24 mouse cellular contexts compared by ENCODE assay signal in the genomic region with DNA sequence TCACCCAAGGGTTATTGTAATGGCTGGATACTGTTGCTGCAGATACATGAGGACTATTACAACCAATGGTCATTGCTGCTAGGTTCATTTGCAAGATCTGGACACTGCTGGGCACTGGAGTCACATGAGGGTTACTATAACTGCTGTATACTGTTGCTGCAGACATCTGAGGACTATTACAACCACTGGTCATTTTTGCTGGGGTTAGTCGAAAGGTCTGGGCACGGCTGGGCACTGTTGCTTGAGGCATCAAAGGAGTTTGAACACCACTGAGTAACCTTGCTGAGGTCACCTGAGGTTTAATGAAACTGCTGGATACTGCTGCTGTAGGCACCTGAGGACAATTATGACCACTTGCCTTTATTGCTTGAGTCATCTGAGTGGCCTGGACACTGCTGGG. TPM values are rescaled to one million over a fixed set of nuclear protein-coding genes. Genes with fewer than 3 reads are reported as not detected.
"Had no signal": no experiment of that assay in that cellular context is flagged by ENCODE, and none has a peak within 500 bp of the region (broad histone marks: within the 10 kb centered on the region; RNA-seq: fewer than 3 reads in every experiment).

No protein-coding gene starts in this region.

RNA-seq across cellular contexts. Expression of a gene that starts 9.4 kb away (rescaled TPM):
- polyA plus RNA-seq: heart, embryonic 10.5 days; heart, embryonic 11.5 days; hindbrain, embryonic 10.5 days; hindbrain, embryonic 11.5 days; hindbrain, embryonic 12.5 days; hindbrain, embryonic 13.5 days; hindbrain, embryonic 15.5 days; kidney, embryonic 14.5 days; kidney, embryonic 16.5 days had no signal

RNA-seq across cellular contexts. Expression of a gene that starts 41.0 kb away (rescaled TPM):
- polyA plus RNA-seq: hindbrain, embryonic 10.5 days; hindbrain, embryonic 11.5 days; hindbrain, embryonic 12.5 days; hindbrain, embryonic 13.5 days; hindbrain, postnatal 0 days had no signal

RNA-seq across cellular contexts. Expression of a gene that starts 53.9 kb away (rescaled TPM):
- polyA plus RNA-seq: heart, embryonic 10.5 days; heart, embryonic 11.5 days; heart, embryonic 12.5 days; heart, embryonic 13.5 days; heart, embryonic 14.5 days; heart, embryonic 15.5 days; heart, embryonic 16.5 days; heart, postnatal 0 days; hindbrain, embryonic 10.5 days; hindbrain, embryonic 11.5 days; hindbrain, embryonic 12.5 days; hindbrain, embryonic 13.5 days; hindbrain, embryonic 14.5 days; hindbrain, embryonic 15.5 days; hindbrain, embryonic 16.5 days; hindbrain, postnatal 0 days; intestine, embryonic 14.5 days; intestine, embryonic 15.5 days; intestine, embryonic 16.5 days; intestine, postnatal 0 days; kidney, embryonic 14.5 days; kidney, embryonic 15.5 days; kidney, embryonic 16.5 days; kidney, postnatal 0 days had no signal
